19 mouse cellular contexts compared by ENCODE assay signal in the genomic region with DNA sequence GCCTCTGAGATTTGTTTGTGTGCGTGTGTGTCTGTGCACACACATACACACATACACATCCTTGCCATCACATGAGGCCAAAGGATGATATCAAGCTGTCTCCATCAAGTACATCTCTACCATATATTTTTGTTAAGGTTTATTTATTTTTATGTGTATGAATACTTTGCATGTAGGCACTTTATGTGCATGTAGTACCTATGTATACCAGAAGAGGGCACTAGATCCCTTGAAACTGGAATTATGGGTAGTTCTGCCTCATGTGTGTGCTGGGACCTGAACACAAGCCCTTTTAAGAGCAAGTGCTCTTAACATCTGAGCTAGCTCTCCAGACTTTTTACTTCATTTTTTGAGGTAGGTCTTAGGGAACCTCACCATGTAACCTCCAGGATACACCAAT. TPM values are rescaled to one million over a fixed set of nuclear protein-coding genes. Genes with fewer than 3 reads are reported as not detected.
DNase-seq lines count a peak whose midpoint lies in the region; ATAC-seq and TF ChIP-seq lines count a peak whose summit lies in the region.
"Had no signal": no experiment of that assay in that cellular context is flagged by ENCODE, and none has a peak within 500 bp of the region (broad histone marks: within the 10 kb centered on the region; RNA-seq: fewer than 3 reads in every experiment).

No protein-coding gene starts in this region.

- no peak for TF ChIP-seq POLR2A in thymus, adult 2 months (IDR thresholded peaks at IDR 0.05; ENCODE audit: control insufficient read depth, extremely low read depth, insufficient read depth, low read length, poor library complexity)

- WGBS in intestine, postnatal 0 days = 100% methylated on average over 1 of the region's 1 CpGs
- 100% methylated on average over 1 of the region's 1 CpGs for WGBS in intestine, embryonic 15.5 days
- 97% methylated on average over 1 of the region's 1 CpGs for WGBS in midbrain, postnatal 0 days
- WGBS in midbrain, embryonic 16.5 days = 100% methylated on average over 1 of the region's 1 CpGs
- 100% methylated on average over 1 of the region's 1 CpGs for WGBS in thymus, adult 2 months

- H3K27ac ChIP-seq in intestine, postnatal 0 days (ENCODE audit: low read depth, low read length) = no peak overlapping the region
- no peak overlapping the region for H3K27ac ChIP-seq in intestine, embryonic 15.5 days
- H3K27ac ChIP-seq in midbrain, postnatal 0 days (ENCODE audit: low read depth, low read length) = no peak overlapping the region
- no peak overlapping the region for H3K27ac ChIP-seq in midbrain, embryonic 16.5 days (ENCODE audit: low read length)
- H3K27ac ChIP-seq in thymus, adult 2 months (ENCODE audit: control insufficient read depth, insufficient read depth, low read length) = no peak overlapping the region
- H3K27ac ChIP-seq: heart, embryonic 13.5 days; liver, embryonic 13.5 days; midbrain, embryonic 13.5 days; neural tube, embryonic 12.5 days had no signal

- no peak overlapping the region for H3K9ac ChIP-seq in intestine, postnatal 0 days (ENCODE audit: low read depth, low read length)
- no peak overlapping the region for H3K9ac ChIP-seq in intestine, embryonic 15.5 days
- H3K9ac ChIP-seq in midbrain, postnatal 0 days (replicated peaks; ENCODE audit: low read length, poor library complexity, severe bottlenecking) = no peak overlapping the region
- H3K9ac ChIP-seq in midbrain, embryonic 16.5 days (ENCODE audit: low read depth, low read length) = no peak overlapping the region
- H3K9ac ChIP-seq: heart, embryonic 13.5 days; liver, embryonic 13.5 days; midbrain, embryonic 13.5 days; neural tube, embryonic 12.5 days had no signal

- H3K9me3 ChIP-seq in intestine, postnatal 0 days (ENCODE audit: control insufficient read depth) = no peaks in the 10 kb centered on the region
- H3K9me3 ChIP-seq in intestine, embryonic 15.5 days = no peaks in the 10 kb centered on the region
- H3K9me3 ChIP-seq in midbrain, postnatal 0 days (ENCODE audit: low read length) = no peaks in the 10 kb centered on the region
- H3K9me3 ChIP-seq in midbrain, embryonic 16.5 days (replicated peaks; ENCODE audit: control insufficient read depth, low read length, poor library complexity, severe bottlenecking) = no peaks in the 10 kb centered on the region
- H3K9me3 ChIP-seq: liver, embryonic 13.5 days; midbrain, embryonic 13.5 days; neural tube, embryonic 12.5 days had no signal

- peak; percentile 55 for TF ChIP-seq CTCF in intestine, postnatal 0 days (IDR thresholded peaks at IDR 0.05; ENCODE audit: low read depth)
- TF ChIP-seq CTCF in midbrain, postnatal 0 days (IDR thresholded peaks at IDR 0.05) = peak; percentile 47
- peak; percentile 37 for TF ChIP-seq CTCF in Patski (IDR thresholded peaks at IDR 0.05)
- TF ChIP-seq CTCF in thymus, adult 2 months (IDR thresholded peaks at IDR 0.05; ENCODE audit: borderline replicate concordance, control insufficient read depth, extremely low read depth, insufficient read depth, low read length, poor library complexity) = no peak

- in situ Hi-C loops in Patski (cut with MboI; ENCODE audit: low pct_unique_long_range_greater_than_20kb) = no loop called here

- H3K27me3 ChIP-seq in intestine, postnatal 0 days (replicated peaks; ENCODE audit: control insufficient read depth, insufficient read depth, low read length) = no peaks in the 10 kb centered on the region
- H3K27me3 ChIP-seq in intestine, embryonic 15.5 days (replicated peaks) = no peaks in the 10 kb centered on the region
- H3K27me3 ChIP-seq in midbrain, postnatal 0 days (ENCODE audit: insufficient read depth, low read length) = no peaks in the 10 kb centered on the region
- no peaks in the 10 kb centered on the region for H3K27me3 ChIP-seq in midbrain, embryonic 16.5 days (ENCODE audit: control insufficient read depth, insufficient read depth, low read depth, low read length)
- peaks cover 10% of the 10 kb centered on the region for H3K27me3 ChIP-seq in Patski
- no peaks in the 10 kb centered on the region for H3K27me3 ChIP-seq in thymus, adult 2 months (ENCODE audit: control insufficient read depth, insufficient read depth, low read length)
- H3K27me3 ChIP-seq: heart, embryonic 13.5 days; liver, embryonic 13.5 days; midbrain, embryonic 13.5 days; neural tube, embryonic 12.5 days had no signal

- POLR2A ChIA-PET in Patski (lab: Charles Lee) = no interaction called here

- no peak overlapping the region for H3K4me2 ChIP-seq in intestine, postnatal 0 days (replicated peaks; ENCODE audit: low read depth)
- no peak overlapping the region for H3K4me2 ChIP-seq in intestine, embryonic 15.5 days (replicated peaks)
- H3K4me2 ChIP-seq in midbrain, postnatal 0 days (ENCODE audit: low read depth, low read length, poor library complexity, severe bottlenecking) = no peak overlapping the region
- H3K4me2 ChIP-seq in midbrain, embryonic 16.5 days (ENCODE audit: low read length) = no peak overlapping the region
- H3K4me2 ChIP-seq: heart, embryonic 13.5 days; liver, embryonic 13.5 days; midbrain, embryonic 13.5 days; neural tube, embryonic 12.5 days had no signal

- H3K4me3 ChIP-seq in intestine, postnatal 0 days (ENCODE audit: low read depth, low read length) = no peak overlapping the region
- no peak overlapping the region for H3K4me3 ChIP-seq in intestine, embryonic 15.5 days (replicated peaks)
- no peak overlapping the region for H3K4me3 ChIP-seq in midbrain, postnatal 0 days (ENCODE audit: low read depth, low read length)
- H3K4me3 ChIP-seq in midbrain, embryonic 16.5 days (ENCODE audit: low read depth, low read length) = no peak overlapping the region
- no peak overlapping the region for H3K4me3 ChIP-seq in thymus, adult 2 months (ENCODE audit: control insufficient read depth, insufficient read depth, low read length)
- H3K4me3 ChIP-seq: heart, embryonic 13.5 days; liver, embryonic 13.5 days; midbrain, embryonic 13.5 days; neural tube, embryonic 12.5 days had no signal

- no peaks in the 10 kb centered on the region for H3K4me1 ChIP-seq in intestine, postnatal 0 days (replicated peaks; ENCODE audit: control insufficient read depth, insufficient read depth, low read length)
- no peaks in the 10 kb centered on the region for H3K4me1 ChIP-seq in intestine, embryonic 15.5 days (replicated peaks)
- H3K4me1 ChIP-seq in midbrain, postnatal 0 days (ENCODE audit: insufficient read depth, low read length) = no peaks in the 10 kb centered on the region
- H3K4me1 ChIP-seq in midbrain, embryonic 16.5 days (ENCODE audit: control insufficient read depth, insufficient read depth, low read length) = no peaks in the 10 kb centered on the region
- no peaks in the 10 kb centered on the region for H3K4me1 ChIP-seq in thymus, adult 2 months (replicated peaks; ENCODE audit: control insufficient read depth, insufficient read depth, low read length)
- H3K4me1 ChIP-seq: heart, embryonic 13.5 days; liver, embryonic 13.5 days; neural tube, embryonic 12.5 days had no signal

- CTCF ChIA-PET in Patski (lab: Charles Lee) = no interaction called here

- DNase-seq in midbrain, postnatal 0 days (ENCODE audit: low spot score) = no peak
- DNase-seq in Patski (ENCODE audit: low read depth, low spot score) = no peak
- DNase-seq in thymus, adult 2 months = no peak
- DNase-seq: cerebellum, adult 18-20 months; gastrocnemius, postnatal 36 days; kidney, postnatal 25 days; left cerebral cortex, postnatal 4 days; liver, embryonic 13.5 days; lung, postnatal 4 days; right cerebral cortex, postnatal 4 days had no signal

- H3K36me3 ChIP-seq in intestine, postnatal 0 days (ENCODE audit: control insufficient read depth, insufficient read depth) = no peaks in the 10 kb centered on the region
- no peaks in the 10 kb centered on the region for H3K36me3 ChIP-seq in intestine, embryonic 15.5 days
- H3K36me3 ChIP-seq in midbrain, postnatal 0 days (ENCODE audit: insufficient read depth, low read length) = no peaks in the 10 kb centered on the region
- H3K36me3 ChIP-seq in midbrain, embryonic 16.5 days (ENCODE audit: control insufficient read depth, insufficient read depth, low read length) = no peaks in the 10 kb centered on the region
- H3K36me3 ChIP-seq in thymus, adult 2 months (ENCODE audit: control insufficient read depth, insufficient read depth, low read length) = no peaks in the 10 kb centered on the region
- H3K36me3 ChIP-seq: heart, embryonic 13.5 days; liver, embryonic 13.5 days; midbrain, embryonic 13.5 days; neural tube, embryonic 12.5 days had no signal

- no peak for ATAC-seq in intestine, postnatal 0 days
- ATAC-seq in intestine, embryonic 15.5 days = no peak
- ATAC-seq in midbrain, postnatal 0 days (ENCODE audit: low FRiP score) = no peak
- no peak for ATAC-seq in midbrain, embryonic 16.5 days
- no peak for ATAC-seq in Patski
- ATAC-seq in megakaryocyte progenitor cell, adult 5-6 weeks (replicated peaks; ENCODE audit: poor library complexity) = no peak
- no peak for ATAC-seq in frontal cortex, adult (ENCODE audit: low TSS enrichment)
- ATAC-seq: midbrain, embryonic 13.5 days had no signal

RNA-seq across cellular contexts. Expression of a gene that starts 38.4 kb away (rescaled TPM):
- 5.7 and 5.9 TPM in 2 replicates for polyA plus RNA-seq in intestine, postnatal 0 days (2015; fragmentation: Nextera tagmentation; extraction: Ambion mirVana)
- polyA plus RNA-seq in intestine, embryonic 15.5 days (2015; fragmentation: Nextera tagmentation; extraction: Ambion mirVana) = 5.3 and 6.1 TPM in 2 replicates
- total RNA-seq in midbrain, postnatal 0 days (2014; rRNA removed) = 7.1 and 7.6 TPM in 2 replicates
- 9.1 and 9.4 TPM in 2 replicates for polyA plus RNA-seq in midbrain, postnatal 0 days (2015; fragmentation: Nextera tagmentation; extraction: Ambion mirVana)
- polyA plus RNA-seq in midbrain, embryonic 16.5 days (2015; fragmentation: Nextera tagmentation; extraction: Ambion mirVana) = 8.5 and 10.3 TPM in 2 replicates
- polyA plus RNA-seq in Patski (2021) = not detected
- 0.05 TPM in 1 of 2 replicates, not detected in the other for total RNA-seq in megakaryocyte progenitor cell, adult 5-6 weeks (2015)
- total RNA-seq in megakaryocyte progenitor cell, adult 5-6 weeks (2017) = 0.04 TPM in 1 of 2 replicates, not detected in the other
- polyA plus RNA-seq in thymus, adult 2 months (2012; rRNA removed) = 0.18 TPM in 2 replicates
- total RNA-seq: gastrocnemius, postnatal 36 days; hematopoietic stem cell, adult 5-6 weeks had no signal
